Mouse (Mus musculus) intestine, embryonic 14.5 days (tissue): ENCODE data around the gene Kcnq5. TPM values are rescaled to one million over a fixed set of nuclear protein-coding genes. Genes with fewer than 3 reads are reported as not detected.
A peak's percentile ranks its signal among the peaks of the same experiment; 100 is the strongest.

Experiments used
- ATAC-seq: fragments of 200-750 bp; cut with Nextera tagmentation; replicated peaks from 2 replicates; pipeline ENCODE4 v1.8.0; 2017; ENCODE audit warnings: low read depth, moderate number of reproducible peaks, moderate TSS enrichment, moderate library complexity; ENCODE audit not compliant: low FRiP score, low TSS enrichment
- DNase-seq: peaks from one replicate; pipeline ENCODE4 v3.0.0-alpha.2; 2018; ENCODE audit warnings: low spot score
- H3K27ac ChIP-seq: fragments of 300-500 bp; sonication (generic); 2 replicates; pipeline ENCODE4 v1.5.1; 2014; ENCODE audit warnings: low read depth, mild to moderate bottlenecking, control low read depth
- H3K27me3 ChIP-seq: fragments of 300-500 bp; sonication (generic); replicated peaks from 2 replicates; pipeline ENCODE4 v1.6.1; 2014; ENCODE audit warnings: low read length, control low read depth; ENCODE audit not compliant: control insufficient read depth, insufficient read depth
- H3K36me3 ChIP-seq: fragments of 300-500 bp; sonication (generic); 2 replicates; pipeline ENCODE4 v1.6.1; 2014; ENCODE audit warnings: low read length, control low read depth; ENCODE audit not compliant: control insufficient read depth, insufficient read depth
- H3K4me1 ChIP-seq: fragments of 300-500 bp; sonication (generic); replicated peaks from 2 replicates; pipeline ENCODE4 v1.6.1; 2014; ENCODE audit warnings: low read length, control low read depth, mixed read lengths; ENCODE audit not compliant: control insufficient read depth, insufficient read depth
- H3K4me2 ChIP-seq: fragments of 300-500 bp; sonication (generic); 2 replicates; pipeline ENCODE4 v1.6.1; 2014; ENCODE audit warnings: low read length
- H3K4me3 ChIP-seq: fragments of 300-500 bp; sonication (generic); 2 replicates; pipeline ENCODE4 v1.5.1; 2014; ENCODE audit warnings: low read depth, low read length, control low read depth, mixed read lengths
- H3K9ac ChIP-seq: fragments of 300-500 bp; sonication (generic); 2 replicates; pipeline ENCODE4 v1.6.1; 2014; ENCODE audit warnings: mild to moderate bottlenecking, low read length
- H3K9me3 ChIP-seq: fragments of 300-500 bp; sonication (generic); 2 replicates; pipeline ENCODE4 v1.6.1; 2016; ENCODE audit warnings: low read length, control low read depth; ENCODE audit not compliant: control insufficient read depth
- WGBS: fragments of 180-500 bp; shearing (Covaris S2); extraction: QIAGEN DNeasy Blood & Tissue Kit; methylation state at CpG from one replicate; pipeline ENCODE4 v1.1.7; 2014; 5-methylcytosine and 5-hydroxymethylcytosine counted together
- polyA plus RNA-seq: library from polyadenylated mRNA; unstranded; fragments of >200 nt; fragmentation: Nextera tagmentation; extraction: Ambion mirVana; gene quantifications from 2 replicates; pipeline ENCODE4 v1.2.1, GENCODE M21; 2014

The Kcnq5 gene
- polyA plus RNA-seq, result 1.8 and 2.4 TPM in 2 replicates

- Histone ChIP-seq H3K4me1 (no peaks in the 10 kb centered on the region), H3K9me3 (no peaks in the 10 kb centered on the region), H3K9ac (peak within 1 kb of the TSS; percentile 46), H3K27me3 (peaks cover 5% of the 10 kb centered on the region; the same call in 1 of the 2 replicates), H3K4me3 (peak within 1 kb of the TSS; percentile 47), H3K27ac (peak within 1 kb of the TSS; percentile 17; the same call in 1 of the 2 replicates), H3K36me3 (no peaks in the 10 kb centered on the region), H3K4me2 (peak within 1 kb of the TSS; percentile 97)
- peak; percentile 81 for DNase-seq
- under 1% methylated on average over 69 of the region's 89 CpGs for WGBS
- peak; percentile 86 for ATAC-seq
These were observed at the start of gene Kcnq5 for GRCm38 (mm10) chr1:21961251-21962082. TSS of gene Kcnq5 (minus strand) at chr1:21961942.

DNA sequence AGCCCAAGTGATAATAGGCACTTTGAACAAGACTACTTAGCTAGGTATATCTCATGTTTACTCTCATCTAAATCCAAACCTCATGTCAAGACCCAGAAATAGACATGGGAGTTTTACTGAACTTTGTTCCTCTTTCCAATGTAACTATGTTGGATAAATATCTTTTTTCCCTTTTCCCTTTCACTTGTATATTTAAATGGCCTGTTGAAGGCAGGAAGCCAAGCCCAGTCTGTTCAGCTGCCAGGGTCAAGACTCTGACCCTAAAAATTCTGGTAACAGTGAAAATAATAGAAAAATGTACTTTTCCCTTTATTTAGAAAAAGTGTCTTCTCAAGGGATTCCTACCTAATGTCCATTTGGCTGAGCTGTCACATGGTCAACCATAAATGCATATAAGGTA lies 18.0 kb upstream of the Kcnq5 start:
- no peaks in the 10 kb centered on the region for H3K4me1 ChIP-seq

GRCm38 (mm10) chr1:21979292-21979691 lies 17.6 kb upstream of the Kcnq5 start:
- no peak for ATAC-seq
- Histone ChIP-seq H3K9ac (no peak overlapping the region), H3K27ac (no peak overlapping the region), H3K4me1 (no peaks in the 10 kb centered on the region), H3K4me3 (no peak overlapping the region), H3K9me3 (no peaks in the 10 kb centered on the region), H3K27me3 (no peaks in the 10 kb centered on the region), H3K4me2 (no peak overlapping the region), H3K36me3 (no peaks in the 10 kb centered on the region)
- 26% methylated on average over 1 of the region's 1 CpGs for WGBS
- no peak for DNase-seq

More for the DNA sequence above, 18.0 kb upstream of the Kcnq5 start:
- ATAC-seq (no peak), DNase-seq (no peak)
- Histone ChIP-seq H3K27ac (no peak overlapping the region), H3K4me2 (no peak overlapping the region), H3K27me3 (no peaks in the 10 kb centered on the region), H3K4me3 (no peak overlapping the region), H3K9ac (no peak overlapping the region), H3K36me3 (no peaks in the 10 kb centered on the region), H3K9me3 (no peaks in the 10 kb centered on the region)

DNA sequence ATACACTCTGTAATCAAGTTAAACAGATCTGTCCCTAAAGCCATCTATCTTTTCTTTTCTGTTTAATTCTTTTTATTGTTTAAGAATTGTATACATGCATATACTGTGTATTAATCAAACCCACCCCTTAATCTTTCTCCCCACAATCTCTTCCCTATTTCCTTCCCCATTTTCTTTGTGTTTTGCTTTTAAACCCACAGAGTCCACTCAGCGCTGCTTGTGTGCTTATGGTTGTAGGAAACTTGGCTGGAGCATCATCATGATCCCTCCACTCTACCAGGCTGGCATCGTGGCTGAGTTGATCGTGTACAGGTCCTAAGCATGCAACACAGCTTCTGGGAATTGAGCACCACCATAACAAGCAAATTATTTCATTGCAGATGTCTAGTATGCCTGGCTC lies 12.3 kb upstream of the Kcnq5 start:
- H3K9ac ChIP-seq, result no peak overlapping the region
- no peak overlapping the region for H3K4me3 ChIP-seq
- no peak overlapping the region for H3K4me2 ChIP-seq
- H3K27me3 ChIP-seq, result no peaks in the 10 kb centered on the region
- H3K36me3 ChIP-seq, result no peaks in the 10 kb centered on the region
- 85% methylated on average over 3 of the region's 3 CpGs for WGBS
- no peak for DNase-seq
- no peaks in the 10 kb centered on the region for H3K9me3 ChIP-seq
- no peaks in the 10 kb centered on the region for H3K4me1 ChIP-seq
- no peak overlapping the region for H3K27ac ChIP-seq
- ATAC-seq, result no peak

GRCm38 (mm10) chr1:21967139-21967538 lies 5.4 kb upstream of the Kcnq5 start:
- Histone ChIP-seq H3K27me3 (peaks cover 3% of the 10 kb centered on the region; the same call in 1 of the 2 replicates), H3K27ac (no peak overlapping the region), H3K4me1 (no peaks in the 10 kb centered on the region), H3K4me2 (no peak overlapping the region), H3K9ac (no peak overlapping the region), H3K36me3 (no peaks in the 10 kb centered on the region), H3K9me3 (no peaks in the 10 kb centered on the region), H3K4me3 (no peak overlapping the region)
- no peak for DNase-seq
- ATAC-seq, result no peak
- 67% methylated on average over 3 of the region's 3 CpGs for WGBS

DNA sequence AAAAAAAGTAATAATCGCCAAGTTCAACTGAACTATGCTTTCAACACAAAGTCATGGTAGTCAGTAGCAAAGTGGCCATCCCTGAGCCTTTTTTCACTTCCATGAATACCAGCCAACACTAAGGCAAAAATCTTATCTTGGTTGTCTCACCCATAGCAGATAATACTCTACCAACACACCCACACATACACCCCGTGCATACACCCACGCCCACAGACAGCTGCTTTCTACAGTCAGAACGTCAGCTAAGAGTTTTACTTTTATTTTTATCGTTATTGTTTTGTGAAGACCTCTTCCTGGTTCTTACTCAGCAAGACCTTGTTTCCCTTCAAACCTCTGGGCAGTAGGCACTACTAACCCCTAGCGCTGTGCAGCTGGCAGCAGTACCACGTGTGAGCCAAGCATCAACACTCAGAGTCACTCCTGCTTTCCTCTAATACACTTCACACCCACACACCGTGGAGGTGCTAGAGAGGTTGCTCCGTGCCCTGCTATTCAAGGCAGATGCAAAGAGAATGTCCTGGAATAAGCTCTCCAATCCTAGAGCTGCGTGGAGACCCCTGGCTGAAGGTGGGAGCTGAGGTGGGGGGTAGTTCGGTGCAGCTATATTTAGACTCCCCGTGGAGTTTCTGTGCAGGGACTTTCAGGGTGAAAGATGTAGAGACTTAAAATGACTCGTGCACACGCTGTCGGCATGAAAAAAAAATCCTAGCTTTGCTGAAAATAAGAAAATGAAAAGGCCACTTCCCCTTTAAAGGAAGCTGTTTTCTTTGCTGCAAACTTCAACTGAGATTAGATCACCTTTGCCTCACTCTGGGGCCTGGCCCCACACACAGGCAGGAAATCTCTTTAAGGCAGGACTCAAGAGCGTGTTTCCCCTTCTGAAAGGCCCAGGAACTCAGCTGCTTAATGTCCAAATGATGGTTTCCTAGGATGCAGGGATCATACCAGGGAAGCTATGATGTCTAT lies 1.4 kb upstream of the Kcnq5 start:
- Histone ChIP-seq H3K4me3 (no peak overlapping the region), H3K36me3 (no peaks in the 10 kb centered on the region), H3K9ac (no peak overlapping the region), H3K4me1 (no peaks in the 10 kb centered on the region), H3K27ac (no peak overlapping the region), H3K9me3 (no peaks in the 10 kb centered on the region), H3K27me3 (peaks cover 5% of the 10 kb centered on the region; the same call in 1 of the 2 replicates), H3K4me2 (no peak overlapping the region)
- 44% methylated on average over 16 of the region's 16 CpGs for WGBS
- ATAC-seq (no peak), DNase-seq (no peak)

DNA sequence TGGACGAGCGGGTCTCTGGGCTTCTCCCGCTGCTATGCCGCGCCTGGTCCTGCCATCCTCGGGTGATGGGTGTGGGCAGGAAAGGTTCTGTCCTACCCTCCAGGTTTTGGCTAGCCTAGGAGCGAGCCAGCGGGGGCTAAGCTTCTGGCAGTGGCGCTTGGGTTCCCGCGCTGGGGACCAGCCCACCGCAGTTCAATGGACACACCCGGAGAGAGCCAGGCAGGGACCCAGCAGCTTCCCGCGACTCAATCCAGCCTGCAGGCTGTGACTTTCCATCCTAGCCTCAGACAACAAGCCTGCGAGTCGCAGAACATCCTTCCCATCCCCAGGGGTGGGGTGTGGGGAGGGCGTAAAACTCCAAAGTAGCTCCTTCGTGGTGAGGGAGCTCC lies 335 bp upstream of the Kcnq5 start:
- peak; percentile 68 for DNase-seq
- Histone ChIP-seq H3K4me2 (peak overlapping the region; percentile 97), H3K9me3 (no peaks in the 10 kb centered on the region), H3K4me1 (no peaks in the 10 kb centered on the region), H3K9ac (peak overlapping the region; percentile 46), H3K36me3 (no peaks in the 10 kb centered on the region), H3K27ac (no peak overlapping the region), H3K27me3 (peaks cover 5% of the 10 kb centered on the region; the same call in 1 of the 2 replicates), H3K4me3 (peak overlapping the region; percentile 47)
- under 1% methylated on average over 19 of the region's 19 CpGs for WGBS
- 0 out of 2 replicates have a peak, but pooled peaks have one; percentile 6 for ATAC-seq

DNA sequence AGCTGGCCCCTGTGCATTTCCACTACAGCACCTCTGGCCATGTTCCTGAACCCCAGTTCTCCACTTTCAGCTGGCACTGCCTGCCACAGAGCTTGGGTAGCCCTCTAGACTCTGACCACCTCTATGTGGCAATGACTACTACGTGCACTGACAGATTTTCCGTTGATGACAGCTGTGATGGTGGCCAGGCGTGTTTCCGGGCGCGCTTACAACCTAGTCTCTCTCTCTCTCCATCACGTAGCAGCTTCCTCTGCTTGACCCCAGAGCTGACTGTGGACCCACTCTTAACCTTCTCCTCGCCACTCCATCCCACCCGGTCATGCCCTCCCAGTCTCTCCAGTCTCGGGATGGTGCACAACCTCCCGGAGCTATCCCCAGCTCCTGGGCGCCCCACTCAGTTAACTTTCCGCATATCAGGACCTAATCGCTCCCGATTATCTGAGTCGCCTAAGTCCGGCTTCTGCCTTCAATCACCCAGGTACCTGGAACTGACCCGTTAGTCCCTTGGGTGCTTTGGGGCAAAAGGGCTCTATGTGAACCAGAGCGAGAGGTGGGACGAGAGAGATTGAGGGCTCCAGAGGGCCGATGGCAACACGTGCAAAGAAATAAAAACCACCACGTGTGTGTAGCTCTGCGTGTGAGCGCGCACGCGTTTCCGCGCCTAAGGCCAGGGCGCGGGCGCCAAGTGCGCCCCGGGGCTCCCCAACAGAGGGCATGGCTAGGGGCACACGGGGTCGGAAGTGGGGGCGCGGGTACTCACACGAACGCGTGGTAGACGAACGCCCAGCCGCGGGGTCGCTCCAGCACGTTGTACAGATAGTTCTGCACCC lies 1.1 kb downstream of the Kcnq5 start:
- under 1% methylated on average over 48 of the region's 48 CpGs for WGBS
- H3K9me3 ChIP-seq, result no peaks in the 10 kb centered on the region
- ATAC-seq (peak; percentile 59), DNase-seq (peak; percentile 79)
- no peaks in the 10 kb centered on the region for H3K4me1 ChIP-seq
- peak overlapping the region; percentile 47 for H3K4me3 ChIP-seq
- H3K36me3 ChIP-seq, result no peaks in the 10 kb centered on the region
- peak overlapping the region; percentile 97 for H3K4me2 ChIP-seq
- H3K27me3 ChIP-seq, result peaks cover 5% of the 10 kb centered on the region; the same call in 1 of the 2 replicates
- H3K9ac ChIP-seq, result peak overlapping the region; percentile 46
- H3K27ac ChIP-seq, result peak overlapping the region; percentile 17; the same call in 1 of the 2 replicates
